Mouse (Mus musculus) heart, adult 11 months (tissue): ENCODE data around the gene Olfr670.
"Not testable (repeated sequence)": the region's sequence is repeated elsewhere in the genome, so short reads cannot be mapped to it uniquely, and the experiment has no call there.

Experiments used
- DNase-seq: peaks from one replicate; pipeline ENCODE4 v3.0.0; 2022

Gene Olfr670

GRCm38 (mm10) chr7:104962520-104962919, at the start of gene Olfr670:
TSS of gene Olfr670 (minus strand) at chr7:104962620.
- no peak for DNase-seq

DNA sequence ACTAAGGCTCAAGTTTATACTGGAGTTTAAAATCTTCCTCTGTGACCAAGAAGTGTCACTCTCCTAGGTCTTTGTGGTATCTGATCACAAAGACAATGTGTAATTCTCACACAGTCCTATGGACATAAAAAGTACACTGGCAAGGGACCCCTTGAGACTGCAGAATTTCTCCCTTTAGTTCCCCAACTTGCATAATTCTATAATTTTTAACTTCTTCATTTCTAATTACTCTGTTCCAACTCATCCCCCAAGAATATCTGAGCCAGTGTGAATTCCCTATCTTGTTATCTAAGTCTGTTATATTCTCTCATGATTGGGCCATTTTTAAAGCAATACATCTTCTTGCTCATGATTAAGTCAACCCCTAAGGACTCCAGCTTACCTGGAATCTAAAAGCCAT, 39.5 kb upstream of the Olfr670 start, which contains the start of gene Olfr672:
Olfr672 (minus strand) TSS at position 101 of the 400 bp plus-strand sequence.
- DNase-seq, result no peak

DNA sequence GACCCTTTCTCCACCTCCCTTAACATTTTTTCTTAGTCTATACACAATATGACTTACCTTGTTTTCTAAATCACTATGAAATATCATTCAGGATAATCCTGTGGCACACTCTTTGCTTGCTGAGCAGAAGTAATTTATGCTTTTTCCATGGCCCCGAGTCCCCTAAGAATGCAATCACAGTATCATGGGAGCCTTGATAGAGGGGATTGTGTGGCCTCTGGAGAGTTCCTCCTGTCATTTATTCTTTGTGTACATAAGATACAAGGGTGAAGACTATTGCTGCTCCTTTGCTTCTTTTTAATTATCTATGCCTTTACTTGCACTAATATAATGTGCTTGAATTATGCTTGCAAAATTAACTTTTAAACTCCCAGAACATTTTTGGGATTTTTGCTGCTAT, 16.6 kb upstream of the Olfr670 start, which contains the start of gene Olfr671:
Olfr671 (minus strand) TSS at position 101 of the 400 bp plus-strand sequence.
- no peak for DNase-seq

GRCm38 (mm10) chr7:104972507-104972906, 10.1 kb upstream of the Olfr670 start:
- DNase-seq, result not testable (repeated sequence)

- DNase-seq, result not testable (repeated sequence)
These were observed 12.2 kb downstream of the Olfr670 start for GRCm38 (mm10) chr7:104950234-104950633.

DNA sequence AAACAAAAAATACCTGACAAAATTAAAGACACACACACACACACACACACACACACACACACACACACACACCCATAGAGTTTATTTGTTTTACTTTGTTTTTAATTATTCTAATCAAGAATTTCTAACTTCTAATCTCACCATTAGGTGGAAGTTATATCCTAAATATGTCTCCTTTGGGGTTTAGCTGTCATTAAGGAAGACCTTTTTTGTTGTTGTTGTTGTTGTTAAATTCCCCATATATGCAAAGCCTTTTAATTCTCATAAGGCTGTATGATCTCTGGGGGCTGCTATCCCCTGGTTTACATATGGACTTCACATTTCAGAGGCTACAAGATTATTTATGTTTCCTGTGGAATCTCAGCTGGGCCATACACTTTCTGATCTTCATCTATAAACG, 28.5 kb downstream of the Olfr670 start, which contains the start of gene Olfr669:
Olfr669 (plus strand) TSS at position 301 of the 400 bp plus-strand sequence.
- no peak for DNase-seq

GRCm38 (mm10) chr7:104927957-104928356, 34.5 kb downstream of the Olfr670 start, which contains the start of gene Olfr668:
TSS of gene Olfr668 (minus strand) at chr7:104928057.
- no peak for DNase-seq

DNA sequence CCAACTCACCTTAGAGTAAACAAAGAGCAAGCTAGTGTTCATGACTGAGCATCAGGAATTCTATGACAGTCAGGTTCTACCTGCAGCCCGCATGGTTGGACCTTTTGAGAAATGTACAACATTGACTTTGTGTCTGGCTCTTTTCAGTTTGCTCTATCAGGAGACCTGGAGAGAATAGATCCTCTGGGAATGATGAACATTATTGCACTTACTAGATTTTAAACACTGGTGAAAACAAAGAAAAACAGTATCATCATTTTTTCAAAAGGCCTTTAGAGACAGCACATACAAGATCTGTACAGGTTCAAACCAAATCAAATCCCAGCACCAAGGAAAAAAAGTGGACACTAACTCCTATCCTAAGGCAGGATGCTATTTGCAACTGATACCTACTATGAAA, 41.0 kb downstream of the Olfr670 start, which contains the start of gene Olfr667:
Olfr667 (minus strand) TSS at position 101 of the 400 bp plus-strand sequence.
- no peak for DNase-seq
